Mouse (Mus musculus): Measurements from ENCODE around the gene Sept9. TPM values are rescaled to one million over a fixed set of nuclear protein-coding genes. Genes with fewer than 3 reads are reported as not detected.

Gene Sept9
- polyA plus RNA-seq, 1 experiment from 2014 or later, result 111 TPM

DNA sequence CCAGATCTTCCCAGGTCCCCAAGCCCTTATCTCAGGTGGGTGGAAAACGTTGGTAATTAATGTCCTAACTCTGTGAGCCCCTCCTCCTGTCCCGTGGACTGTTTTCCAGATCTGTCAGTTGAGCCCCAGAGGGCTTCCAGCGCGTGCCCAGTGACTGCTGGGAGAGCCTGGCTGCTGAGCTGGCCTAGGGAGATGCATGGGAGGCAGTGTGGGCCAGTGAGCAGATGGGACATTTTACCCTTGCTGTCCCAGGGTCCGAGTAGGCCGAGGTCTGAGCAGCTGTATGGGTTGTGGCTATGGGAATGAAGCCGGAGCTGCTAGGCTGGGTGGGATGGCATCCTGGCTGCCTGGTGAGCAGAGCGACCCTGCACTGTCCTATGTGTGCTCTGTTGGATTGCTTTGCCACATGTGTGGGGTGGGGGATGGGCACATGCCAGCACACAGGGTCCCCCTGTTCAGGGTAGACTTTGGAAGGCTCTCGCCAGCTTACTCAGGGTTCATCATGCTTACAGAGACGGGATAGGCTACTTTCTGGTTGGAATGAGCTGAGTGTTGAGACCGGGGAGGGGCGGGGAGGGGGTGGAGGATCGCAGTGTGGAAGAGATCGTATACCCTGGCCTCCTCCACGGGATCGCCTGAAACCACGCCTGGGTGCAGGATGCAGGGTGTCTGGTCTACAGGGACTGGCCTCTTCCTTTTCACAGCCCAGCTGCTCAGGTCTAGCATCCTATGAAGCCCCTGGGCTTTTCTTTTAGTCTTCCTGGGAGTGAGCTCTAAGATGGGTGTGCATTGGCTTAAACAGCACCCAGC lies 109.9 kb downstream of the Sept9 start:
- H3K4me2 ChIP-seq, result no peak overlapping the region; the same call in 1 of the 2 replicates
- WGBS, result 68% methylated on average over 17 of the region's 17 CpGs
- DNase-seq (ENCODE audit: low spot score), result no peak
- no peak overlapping the region for H3K9ac ChIP-seq (ENCODE audit: low read depth, low read length)
- peaks cover 51% of the 10 kb centered on the region for H3K4me1 ChIP-seq (replicated peaks; ENCODE audit: control insufficient read depth, insufficient read depth, low read length)
- H3K27ac ChIP-seq (ENCODE audit: low read depth, low read length), result no peak overlapping the region
- no peak for ATAC-seq (replicated peaks; ENCODE audit: low FRiP score)
- H3K36me3 ChIP-seq (ENCODE audit: control insufficient read depth, insufficient read depth, low read length), result no peaks in the 10 kb centered on the region; the same call in 1 of the 2 replicates
- H3K9me3 ChIP-seq (ENCODE audit: control insufficient read depth, low read length), result no peaks in the 10 kb centered on the region
- H3K4me3 ChIP-seq (ENCODE audit: low read depth, low read length), result no peak overlapping the region
- H3K27me3 ChIP-seq (replicated peaks; ENCODE audit: control insufficient read depth, insufficient read depth, low read length), result no peaks in the 10 kb centered on the region

- no peak for DNase-seq (ENCODE audit: low spot score)
- WGBS, result 69% methylated on average over 3 of the region's 3 CpGs
- no peaks in the 10 kb centered on the region for H3K9me3 ChIP-seq (ENCODE audit: control insufficient read depth, low read length)
- H3K27ac ChIP-seq (ENCODE audit: low read depth, low read length), result no peak overlapping the region
- ATAC-seq (replicated peaks; ENCODE audit: low FRiP score), result no peak
- H3K4me3 ChIP-seq (ENCODE audit: low read depth, low read length), result no peak overlapping the region
- no peak overlapping the region for H3K4me2 ChIP-seq
- no peak overlapping the region for H3K9ac ChIP-seq (ENCODE audit: low read depth, low read length)
- H3K27me3 ChIP-seq (replicated peaks; ENCODE audit: control insufficient read depth, insufficient read depth, low read length), result no peaks in the 10 kb centered on the region
- peaks cover 55% of the 10 kb centered on the region for H3K4me1 ChIP-seq (replicated peaks; ENCODE audit: control insufficient read depth, insufficient read depth, low read length)
- H3K36me3 ChIP-seq (ENCODE audit: control insufficient read depth, insufficient read depth, low read length), result no peaks in the 10 kb centered on the region
These were observed 110.4 kb downstream of the Sept9 start for GRCm38 (mm10) chr11:117309918-117310287.

DNA sequence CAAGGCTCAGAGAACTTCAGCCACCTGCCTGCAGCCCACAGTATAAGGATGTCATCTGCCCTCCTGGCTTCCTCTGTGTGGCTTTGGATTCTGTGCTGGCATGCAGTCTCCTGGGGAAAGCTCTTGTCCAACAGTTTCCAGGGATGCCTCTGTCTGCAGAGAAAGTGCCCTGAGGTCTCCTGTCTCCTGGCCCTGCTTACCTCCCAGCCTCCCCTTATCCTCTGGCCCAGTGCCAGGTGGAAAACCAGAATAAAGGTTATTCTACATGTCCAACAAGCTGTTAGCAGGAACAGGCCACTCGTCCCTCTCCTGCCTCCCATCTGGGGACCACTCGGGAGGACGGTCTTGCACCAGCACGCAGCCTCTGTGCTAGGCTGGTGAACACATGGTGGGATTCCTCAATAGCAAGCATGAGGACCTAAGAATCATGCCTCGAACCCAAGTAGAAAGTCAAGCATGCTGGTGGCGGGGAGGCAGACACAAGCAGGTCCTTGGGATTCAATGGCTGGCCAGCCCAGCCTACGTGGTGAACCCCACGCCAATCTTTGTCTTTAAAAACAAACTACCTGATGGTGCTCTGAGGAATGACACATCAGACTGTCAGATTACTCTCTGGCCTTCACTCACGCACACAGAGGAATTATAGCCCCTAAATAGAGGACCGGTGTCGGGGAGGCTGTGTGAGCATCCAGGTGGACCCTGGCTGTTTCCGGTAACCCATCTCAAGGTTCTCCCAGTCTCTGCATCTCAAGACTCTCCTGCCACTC lies 111.1 kb downstream of the Sept9 start:
- H3K27ac ChIP-seq (ENCODE audit: low read depth, low read length), result no peak overlapping the region
- H3K9ac ChIP-seq (ENCODE audit: low read depth, low read length), result no peak overlapping the region
- DNase-seq (ENCODE audit: low spot score) (no peak), ATAC-seq (replicated peaks; ENCODE audit: low FRiP score) (no peak)
- WGBS, result 84% methylated on average over 12 of the region's 12 CpGs
- H3K4me1 ChIP-seq (replicated peaks; ENCODE audit: control insufficient read depth, insufficient read depth, low read length), result peaks cover 60% of the 10 kb centered on the region
- H3K9me3 ChIP-seq (ENCODE audit: control insufficient read depth, low read length), result no peaks in the 10 kb centered on the region
- no peaks in the 10 kb centered on the region for H3K36me3 ChIP-seq (ENCODE audit: control insufficient read depth, insufficient read depth, low read length)
- H3K4me2 ChIP-seq, result no peak overlapping the region
- H3K4me3 ChIP-seq (ENCODE audit: low read depth, low read length), result no peak overlapping the region
- H3K27me3 ChIP-seq (replicated peaks; ENCODE audit: control insufficient read depth, insufficient read depth, low read length), result no peaks in the 10 kb centered on the region

GRCm38 (mm10) chr11:117311127-117311800 lies 111.8 kb downstream of the Sept9 start:
- no peak overlapping the region for H3K4me3 ChIP-seq (ENCODE audit: low read depth, low read length)
- H3K9me3 ChIP-seq (ENCODE audit: control insufficient read depth, low read length), result no peaks in the 10 kb centered on the region
- no peak overlapping the region for H3K4me2 ChIP-seq
- H3K4me1 ChIP-seq (replicated peaks; ENCODE audit: control insufficient read depth, insufficient read depth, low read length), result peaks cover 63% of the 10 kb centered on the region
- 71% methylated on average over 15 of the region's 15 CpGs for WGBS
- no peaks in the 10 kb centered on the region for H3K36me3 ChIP-seq (ENCODE audit: control insufficient read depth, insufficient read depth, low read length)
- no peak for DNase-seq (ENCODE audit: low spot score)
- no peak overlapping the region for H3K9ac ChIP-seq (ENCODE audit: low read depth, low read length)
- H3K27me3 ChIP-seq (replicated peaks; ENCODE audit: control insufficient read depth, insufficient read depth, low read length), result no peaks in the 10 kb centered on the region
- no peak overlapping the region for H3K27ac ChIP-seq (ENCODE audit: low read depth, low read length)
- ATAC-seq (replicated peaks; ENCODE audit: low FRiP score), result no peak

DNA sequence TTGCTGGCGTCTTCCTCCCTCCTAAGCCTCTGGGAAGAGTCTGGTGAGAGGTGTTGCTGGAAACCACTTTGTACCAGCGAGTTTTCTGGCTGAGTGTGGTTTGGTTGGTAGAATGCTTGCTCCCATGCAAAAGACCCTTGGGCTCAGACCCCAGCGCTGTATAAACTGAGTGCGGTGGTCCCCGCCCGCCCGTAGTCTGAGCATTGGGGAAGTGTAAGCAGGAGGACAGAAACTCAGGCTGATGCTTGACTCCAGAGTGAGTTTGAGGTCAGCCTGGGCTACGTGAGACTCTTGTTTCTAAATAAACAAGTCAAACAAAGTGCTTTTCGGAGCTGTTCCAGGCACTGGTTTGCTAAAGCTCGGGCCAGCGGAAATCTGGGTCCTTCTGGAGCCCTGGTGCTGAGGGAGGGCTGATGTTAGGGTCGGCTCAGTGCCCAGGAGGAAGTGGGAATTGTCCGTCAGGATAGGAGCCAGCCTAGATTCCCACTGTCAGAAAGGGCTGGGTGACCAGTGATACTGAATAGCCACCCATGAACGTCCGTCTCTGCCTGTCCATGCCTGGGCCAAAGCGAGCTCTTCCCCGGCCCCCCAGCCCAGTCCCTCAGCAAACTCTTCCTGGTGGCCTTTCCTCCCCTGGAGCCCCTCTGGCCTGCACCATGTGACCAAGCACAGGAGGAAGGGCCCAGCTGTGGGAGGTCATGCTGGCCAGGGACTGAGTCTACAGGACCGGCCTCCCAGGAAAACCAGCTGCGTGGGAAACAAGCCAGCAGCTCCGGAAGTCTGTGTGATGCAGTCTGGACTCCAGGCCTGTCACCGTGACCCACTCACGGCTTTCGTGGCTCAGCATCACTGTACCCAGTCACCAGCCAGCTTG lies 112.8 kb downstream of the Sept9 start:
- no peak overlapping the region for H3K4me2 ChIP-seq
- no peak for DNase-seq (ENCODE audit: low spot score)
- WGBS, result 64% methylated on average over 23 of the region's 23 CpGs
- H3K4me1 ChIP-seq (replicated peaks; ENCODE audit: control insufficient read depth, insufficient read depth, low read length), result peaks cover 67% of the 10 kb centered on the region
- no peak for ATAC-seq (replicated peaks; ENCODE audit: low FRiP score)
- no peak overlapping the region for H3K4me3 ChIP-seq (ENCODE audit: low read depth, low read length)
- no peaks in the 10 kb centered on the region for H3K9me3 ChIP-seq (ENCODE audit: control insufficient read depth, low read length)
- no peaks in the 10 kb centered on the region for H3K36me3 ChIP-seq (ENCODE audit: control insufficient read depth, insufficient read depth, low read length)
- no peaks in the 10 kb centered on the region for H3K27me3 ChIP-seq (replicated peaks; ENCODE audit: control insufficient read depth, insufficient read depth, low read length)
- H3K27ac ChIP-seq (ENCODE audit: low read depth, low read length), result peak overlapping the region; percentile 57; the same call in 1 of the 2 replicates
- H3K9ac ChIP-seq (ENCODE audit: low read depth, low read length), result no peak overlapping the region

- 41% methylated on average over 8 of the region's 8 CpGs for WGBS
- Histone ChIP-seq H3K27me3 (replicated peaks; ENCODE audit: control insufficient read depth, insufficient read depth, low read length) (no peaks in the 10 kb centered on the region), H3K9ac (ENCODE audit: low read depth, low read length) (no peak overlapping the region), H3K36me3 (ENCODE audit: control insufficient read depth, insufficient read depth, low read length) (no peaks in the 10 kb centered on the region), H3K4me2 (no peak overlapping the region), H3K27ac (ENCODE audit: low read depth, low read length) (no peak overlapping the region), H3K9me3 (ENCODE audit: control insufficient read depth, low read length) (no peaks in the 10 kb centered on the region), H3K4me3 (ENCODE audit: low read depth, low read length) (no peak overlapping the region), H3K4me1 (replicated peaks; ENCODE audit: control insufficient read depth, insufficient read depth, low read length) (peaks cover 68% of the 10 kb centered on the region)
- ATAC-seq (replicated peaks; ENCODE audit: low FRiP score) (no peak), DNase-seq (ENCODE audit: low spot score) (no peak)
These were observed 113.5 kb downstream of the Sept9 start for GRCm38 (mm10) chr11:117312936-117313335.

DNA sequence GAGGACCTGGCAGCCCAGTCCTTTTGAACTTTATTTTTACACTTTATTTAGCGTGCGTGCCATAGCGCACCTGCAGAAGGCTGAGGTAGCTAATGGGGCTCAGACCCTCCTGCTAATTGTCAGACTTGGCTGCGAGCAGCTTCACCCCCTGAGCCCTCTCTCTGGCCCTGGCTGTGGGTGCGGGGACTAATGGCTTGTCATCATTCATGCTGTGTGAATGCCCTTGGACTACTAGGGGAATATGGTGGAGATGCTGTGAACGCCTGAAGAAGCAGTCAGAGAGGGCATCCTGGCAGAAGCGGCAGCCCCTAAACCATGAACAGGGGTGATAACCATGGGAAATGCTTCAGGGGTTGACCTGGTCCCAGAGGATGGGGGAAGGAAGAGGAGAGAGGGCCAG lies 114.0 kb downstream of the Sept9 start:
- Histone ChIP-seq H3K9ac (ENCODE audit: low read depth, low read length) (no peak overlapping the region), H3K4me3 (ENCODE audit: low read depth, low read length) (no peak overlapping the region), H3K4me1 (replicated peaks; ENCODE audit: control insufficient read depth, insufficient read depth, low read length) (peaks cover 68% of the 10 kb centered on the region), H3K27me3 (replicated peaks; ENCODE audit: control insufficient read depth, insufficient read depth, low read length) (no peaks in the 10 kb centered on the region), H3K27ac (ENCODE audit: low read depth, low read length) (no peak overlapping the region), H3K36me3 (ENCODE audit: control insufficient read depth, insufficient read depth, low read length) (no peaks in the 10 kb centered on the region), H3K9me3 (ENCODE audit: control insufficient read depth, low read length) (no peaks in the 10 kb centered on the region), H3K4me2 (no peak overlapping the region)
- DNase-seq (ENCODE audit: low spot score) (no peak), ATAC-seq (replicated peaks; ENCODE audit: low FRiP score) (no peak)
- WGBS, result 87% methylated on average over 7 of the region's 7 CpGs

- WGBS, result 84% methylated on average over 7 of the region's 7 CpGs
- H3K4me1 ChIP-seq (replicated peaks; ENCODE audit: control insufficient read depth, insufficient read depth, low read length), result peaks cover 68% of the 10 kb centered on the region
These were observed 114.6 kb downstream of the Sept9 start for GRCm38 (mm10) chr11:117314026-117314425.

More at GRCm38 (mm10) chr11:117314026-117314425, 114.6 kb downstream of the Sept9 start:
- H3K27me3 ChIP-seq (replicated peaks; ENCODE audit: control insufficient read depth, insufficient read depth, low read length), result no peaks in the 10 kb centered on the region
- no peak for DNase-seq (ENCODE audit: low spot score)
- H3K9ac ChIP-seq (ENCODE audit: low read depth, low read length), result no peak overlapping the region
- no peak overlapping the region for H3K4me2 ChIP-seq
- H3K27ac ChIP-seq (ENCODE audit: low read depth, low read length), result no peak overlapping the region
- no peak overlapping the region for H3K4me3 ChIP-seq (ENCODE audit: low read depth, low read length)
- no peak for ATAC-seq (replicated peaks; ENCODE audit: low FRiP score)
- H3K9me3 ChIP-seq (ENCODE audit: control insufficient read depth, low read length), result no peaks in the 10 kb centered on the region
- no peaks in the 10 kb centered on the region for H3K36me3 ChIP-seq (ENCODE audit: control insufficient read depth, insufficient read depth, low read length)
